Mouse (Mus musculus) T-helper 17 cell (primary cell): ENCODE data around the gene Gdpd5.

Source experiments
- in situ Hi-C, 2 experiments: fragments of 300-600 bp; cut with MboI, MseI; formaldehyde crosslinking; loops; 1 replicate in 1 of 2; 2 replicates in 1 of 2; pipeline ENCODE4 v1.15.1; 2025; ENCODE audit warnings: high pct_unique_total_duplicates in 2 of 2

The Gdpd5 gene

DNA sequence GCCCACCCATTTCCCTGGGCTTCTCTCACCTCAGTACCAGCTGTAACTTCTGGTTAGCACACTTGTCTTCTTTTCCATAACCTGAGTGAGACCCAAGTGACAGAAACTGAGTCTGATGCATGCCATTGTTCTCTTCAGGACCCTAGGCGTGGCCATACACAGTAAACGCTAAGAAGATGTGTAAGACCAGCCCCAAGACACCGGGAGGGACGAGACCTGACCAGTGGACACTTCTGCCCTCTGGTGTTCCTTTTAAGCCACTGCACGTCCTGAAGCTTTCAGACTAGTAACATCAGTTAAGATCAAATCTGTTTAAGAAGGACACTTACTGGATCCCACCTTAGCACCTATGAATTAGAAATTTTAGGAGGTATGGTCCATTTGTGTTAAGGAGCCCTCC, 16.1 kb upstream of the Gdpd5 start:
- in situ Hi-C loops = loop anchor here in 1 of 2 experiments (5.0 kb wide), 1 partner anchor 33 kb away; no protein-coding TSS in a partner anchor

DNA sequence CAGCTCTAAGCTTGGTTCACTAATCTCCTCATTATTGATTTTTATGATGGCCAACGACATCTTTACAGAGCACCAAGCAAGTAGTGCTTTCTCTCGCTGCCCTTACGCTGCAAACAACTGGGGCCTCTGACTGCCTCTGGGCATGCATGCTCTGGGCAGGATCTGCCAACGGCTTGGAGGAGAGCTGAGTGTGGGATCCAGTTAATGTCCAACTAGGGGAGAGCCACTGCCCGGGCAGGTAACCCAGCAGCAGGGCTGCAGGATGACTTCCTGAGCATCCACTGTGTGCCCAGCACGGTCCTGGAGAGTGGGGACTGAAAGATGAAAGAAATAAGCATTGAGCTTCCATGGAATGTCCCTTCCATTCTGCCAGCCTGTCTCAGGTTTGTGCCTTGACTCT, 14.5 kb upstream of the Gdpd5 start:
- in situ Hi-C loops = loop anchor here in 1 of 2 experiments (5.0 kb wide), 1 partner anchor 34 kb away; no protein-coding TSS in a partner anchor

DNA sequence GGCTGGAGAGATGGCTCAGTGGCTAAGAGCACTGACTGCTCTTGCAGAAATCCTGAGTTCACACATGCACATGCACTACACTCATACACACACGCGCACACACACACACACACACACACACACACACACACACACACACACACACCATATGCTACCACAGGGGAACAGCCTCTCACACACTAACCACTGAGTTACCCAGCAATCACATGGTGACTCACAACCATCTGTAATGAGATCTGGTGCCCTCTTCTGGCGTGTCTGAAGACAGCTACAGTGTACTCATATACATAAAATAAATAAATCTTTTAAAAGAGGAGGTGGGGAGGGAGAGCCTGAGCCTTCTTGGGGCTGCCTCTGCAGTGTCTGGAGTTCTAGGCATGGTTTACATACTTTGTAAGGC, 6.9 kb upstream of the Gdpd5 start:
- in situ Hi-C loops = loop anchor here in 1 of 2 experiments (5.0 kb wide), 1 partner anchor 37 kb away; no protein-coding TSS in a partner anchor

DNA sequence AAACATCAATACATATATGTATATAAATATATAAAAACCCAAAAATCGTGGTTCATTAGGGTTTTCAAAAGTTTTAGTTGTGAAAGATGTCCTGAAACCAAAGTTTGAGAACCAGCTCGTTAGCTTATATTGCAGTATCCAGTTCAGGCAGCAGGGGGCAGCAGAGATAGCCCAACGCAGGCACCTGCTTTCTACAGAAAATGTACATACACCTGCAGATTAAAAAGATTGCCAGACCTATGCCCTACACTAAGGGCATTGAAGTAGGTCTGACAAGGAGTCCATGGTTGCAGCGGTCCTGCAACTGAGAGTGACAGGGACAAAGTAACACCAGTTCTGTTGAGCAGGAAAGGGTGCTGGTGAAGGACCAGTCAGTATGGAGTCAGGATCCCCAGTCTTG, 5.8 kb upstream of the Gdpd5 start:
- in situ Hi-C loops = loop anchor here (5.0 kb wide), 1 partner anchor 77 kb away; no protein-coding TSS in a partner anchor

DNA sequence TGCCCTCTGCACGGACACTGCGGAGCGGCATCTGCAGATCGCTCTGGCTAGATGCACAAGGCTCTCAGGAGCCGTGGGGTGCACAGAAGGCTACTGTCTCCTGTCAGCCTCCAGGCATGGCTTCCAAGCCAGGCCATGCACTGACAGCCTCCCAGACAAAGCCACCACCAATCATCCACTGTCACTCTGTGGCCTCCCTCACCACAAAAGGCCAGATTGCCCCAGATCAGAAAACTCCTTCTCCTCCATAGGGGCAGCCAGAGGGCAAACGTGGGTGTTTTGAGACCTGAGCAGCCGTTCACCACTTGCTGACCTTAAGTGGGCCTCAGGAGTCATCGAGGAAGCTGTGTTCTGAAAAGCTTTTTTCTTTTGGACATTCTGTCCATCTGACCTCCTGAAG, 2.3 kb upstream of the Gdpd5 start:
- in situ Hi-C loops = loop anchor here (5.0 kb wide), 1 partner anchor 73 kb away; no protein-coding TSS in a partner anchor

DNA sequence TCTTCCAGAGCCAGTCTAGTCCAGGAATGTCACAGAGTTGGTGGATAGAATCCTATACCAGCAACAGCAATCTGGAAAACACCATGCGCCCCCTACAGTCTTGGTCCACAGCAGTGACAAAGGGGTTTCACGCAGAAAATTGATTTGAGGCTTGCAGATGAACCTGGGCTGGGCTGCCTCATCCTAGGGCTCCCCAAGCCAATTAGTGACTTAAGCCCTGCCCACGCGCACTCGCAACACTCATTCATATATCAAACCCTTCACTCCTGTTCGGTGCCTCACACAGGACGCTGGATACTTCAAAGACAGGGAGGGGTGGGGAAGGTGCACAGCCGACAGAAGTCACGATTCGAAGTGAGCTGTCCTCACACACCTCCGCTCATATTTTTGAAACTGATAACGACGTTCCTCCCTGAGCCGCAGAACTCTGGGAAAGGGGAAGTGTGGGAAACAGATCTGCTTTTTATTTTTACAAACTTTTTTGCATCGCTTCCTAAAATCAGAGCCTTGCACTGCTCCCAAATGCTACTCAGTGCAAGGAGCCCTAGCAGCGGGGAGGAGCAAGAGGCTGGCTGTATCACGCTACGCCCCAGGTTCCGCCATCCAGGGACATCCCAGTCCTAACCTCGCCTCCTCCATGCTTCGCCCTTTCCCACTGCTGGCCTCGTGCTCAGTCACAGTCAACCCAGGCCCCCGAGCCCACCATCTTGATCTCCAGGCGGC, 562 bp upstream of the Gdpd5 start:
- in situ Hi-C loops = no loop called here

DNA sequence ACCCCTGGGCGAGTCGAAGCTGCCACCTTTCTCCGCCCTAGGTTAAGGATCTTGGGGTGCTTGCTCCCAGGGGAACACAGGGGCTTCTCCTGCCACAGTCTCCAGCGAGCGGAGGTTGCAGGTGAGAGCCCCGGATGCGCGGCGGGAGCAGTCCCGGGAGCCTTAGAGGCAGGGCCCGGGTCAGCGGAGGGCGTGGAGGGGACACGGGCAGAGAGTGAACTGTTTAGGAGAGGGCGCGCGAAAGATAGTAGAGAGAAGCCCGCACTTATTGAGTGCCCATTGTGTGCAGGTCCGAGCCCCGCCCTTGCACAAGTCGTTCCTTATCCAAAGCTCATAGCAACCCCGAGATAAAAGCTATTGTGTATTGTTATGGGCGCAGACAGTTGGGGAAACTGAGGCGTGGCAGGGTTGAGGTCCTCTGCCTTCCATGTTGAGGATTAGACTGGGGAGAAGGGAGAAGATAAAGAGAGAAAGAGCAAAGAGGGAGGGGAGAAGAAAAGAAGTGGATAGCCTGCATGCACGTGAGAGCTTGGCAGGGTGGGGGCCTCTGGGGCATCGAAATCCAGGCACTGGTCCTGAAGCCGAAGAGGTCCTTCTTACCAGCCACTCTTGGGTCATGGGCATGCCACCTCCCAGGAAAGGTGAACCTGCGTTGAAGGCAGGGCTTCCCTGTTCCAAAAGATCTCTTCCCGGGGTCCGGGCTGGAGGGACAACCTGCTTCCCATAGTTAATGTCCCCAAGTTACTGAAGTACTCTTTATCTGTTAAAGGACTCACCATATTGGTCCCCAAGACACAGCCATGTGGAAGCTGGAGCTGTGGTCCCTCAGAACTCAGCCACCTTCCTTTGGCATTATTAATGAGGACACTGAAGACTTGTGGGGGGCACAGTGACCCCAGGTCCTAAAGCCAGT, 1.1 kb downstream of the Gdpd5 start:
- in situ Hi-C loops = no loop called here

DNA sequence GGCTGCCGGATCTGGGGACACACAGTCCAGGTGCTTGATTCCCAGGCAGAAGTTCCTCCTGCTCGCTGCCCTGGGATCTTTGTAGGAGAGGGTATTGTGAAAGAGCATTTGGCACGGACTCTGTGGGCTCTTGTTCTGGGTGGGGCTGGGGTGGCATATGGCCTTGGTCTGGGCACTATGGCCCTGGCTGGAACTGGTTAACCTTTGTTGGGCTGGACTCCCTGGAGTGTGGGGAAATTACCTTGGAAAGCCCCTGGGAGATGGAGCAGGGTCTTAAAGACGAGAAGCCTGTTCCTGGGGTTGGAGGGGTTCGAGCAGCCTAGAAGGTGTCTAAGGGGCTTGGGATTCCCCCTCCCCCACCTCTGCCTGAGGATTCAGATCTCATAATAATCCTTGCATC, 2.0 kb downstream of the Gdpd5 start:
- in situ Hi-C loops = no loop called here

DNA sequence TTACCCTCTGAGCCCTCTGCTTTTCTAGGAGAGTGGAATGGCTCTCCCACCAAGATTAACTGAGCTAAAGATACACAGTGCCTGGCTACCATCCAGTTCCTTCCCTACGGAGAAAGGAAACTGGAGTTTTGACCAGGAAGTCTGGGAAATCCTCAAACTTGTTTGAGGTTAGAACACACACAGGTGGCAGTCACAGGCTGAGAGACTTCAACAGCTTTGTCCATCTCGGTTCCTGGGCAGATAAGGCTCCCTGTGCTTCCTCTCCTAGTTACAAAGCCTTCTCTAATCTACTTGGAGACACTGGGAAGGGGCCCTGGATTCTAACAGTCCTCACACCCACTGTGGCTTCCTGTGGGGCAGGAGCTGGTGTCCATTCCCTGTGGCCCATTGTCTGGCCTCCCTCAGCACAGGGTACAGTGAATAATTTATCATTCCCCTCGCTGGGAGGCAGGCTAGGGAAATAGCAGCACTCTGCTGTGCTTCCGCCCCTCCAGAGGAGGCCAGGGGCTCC, 2.9 kb downstream of the Gdpd5 start:
- in situ Hi-C loops = no loop called here

DNA sequence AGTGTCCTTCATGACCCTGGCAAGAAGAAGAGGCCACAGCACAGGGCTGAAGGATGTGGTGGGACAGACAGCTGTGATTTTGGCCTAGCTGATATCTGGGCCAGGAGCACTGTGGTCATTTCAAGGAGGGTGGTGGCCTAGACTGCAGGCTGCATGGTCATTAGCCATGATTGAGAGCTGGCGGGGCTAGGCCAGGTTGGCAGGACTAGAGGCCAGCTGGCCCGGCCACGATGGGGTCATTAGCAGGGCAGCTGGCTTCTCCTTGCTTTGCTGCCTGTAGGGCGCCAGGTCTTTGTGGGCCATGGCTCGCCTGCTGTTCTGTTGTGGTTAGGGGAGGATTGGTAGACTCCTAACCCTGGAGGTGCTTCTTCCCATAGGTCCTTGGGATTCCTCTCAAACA, 4.8 kb downstream of the Gdpd5 start:
- in situ Hi-C loops = no loop called here

DNA sequence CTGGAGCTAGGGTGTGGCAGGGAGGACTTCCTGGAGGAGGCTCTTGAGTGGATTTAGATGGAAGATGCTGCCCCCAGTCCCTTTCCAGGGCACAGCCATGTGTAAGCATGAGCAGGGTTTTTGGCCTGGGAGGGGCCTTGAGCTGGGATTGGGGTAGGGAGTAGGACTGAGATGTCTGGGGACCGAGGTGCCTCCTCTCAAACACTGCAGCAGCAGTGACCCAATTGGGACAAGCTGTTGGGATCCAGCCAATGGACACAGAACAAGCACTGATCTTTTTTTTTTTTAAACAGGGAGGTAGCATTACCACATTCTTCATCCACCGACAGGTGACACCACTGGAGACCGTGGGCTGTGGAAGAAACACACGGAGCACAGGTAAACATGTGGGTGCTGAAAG, 5.6 kb downstream of the Gdpd5 start:
- in situ Hi-C loops = no loop called here

DNA sequence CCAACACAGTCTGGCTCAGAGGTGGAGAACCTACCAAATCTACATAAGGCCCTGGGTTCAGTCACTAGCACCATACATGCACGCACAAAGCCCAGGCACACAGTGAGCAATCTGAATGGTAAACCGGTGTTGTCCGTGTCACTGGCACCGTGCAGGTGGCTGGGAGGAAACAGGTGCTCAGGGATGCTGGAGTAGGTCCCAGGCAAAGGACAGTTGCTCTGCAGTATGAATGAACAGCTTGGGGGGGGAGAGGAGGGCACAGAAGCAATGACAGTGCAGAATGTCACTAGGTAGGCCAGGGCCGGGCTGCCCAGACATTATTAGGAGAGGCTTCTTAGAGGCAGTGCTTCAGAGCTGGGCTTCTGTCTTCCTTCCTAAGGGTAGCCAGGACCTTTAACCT, 6.1 kb downstream of the Gdpd5 start:
- in situ Hi-C loops = no loop called here

DNA sequence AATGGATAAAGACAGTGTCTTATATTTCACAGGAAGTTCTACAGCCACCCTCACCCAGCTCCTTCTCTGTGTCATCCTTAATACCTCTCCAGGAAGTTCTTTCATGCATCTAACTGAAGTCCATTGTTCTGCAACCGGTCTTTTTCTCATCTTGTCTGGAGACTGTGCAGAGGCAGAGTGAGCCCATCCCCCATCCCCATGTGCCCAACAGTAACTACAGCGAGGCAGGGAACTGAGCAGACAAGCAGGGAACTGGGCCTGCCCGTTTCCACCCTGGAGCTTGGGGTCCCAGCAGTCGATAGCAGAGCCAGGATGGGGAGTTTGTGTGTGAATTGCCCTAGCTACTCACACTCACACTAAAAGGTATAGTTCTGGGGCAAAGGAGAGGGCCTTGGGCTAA, 9.3 kb downstream of the Gdpd5 start:
- in situ Hi-C loops = no loop called here

DNA sequence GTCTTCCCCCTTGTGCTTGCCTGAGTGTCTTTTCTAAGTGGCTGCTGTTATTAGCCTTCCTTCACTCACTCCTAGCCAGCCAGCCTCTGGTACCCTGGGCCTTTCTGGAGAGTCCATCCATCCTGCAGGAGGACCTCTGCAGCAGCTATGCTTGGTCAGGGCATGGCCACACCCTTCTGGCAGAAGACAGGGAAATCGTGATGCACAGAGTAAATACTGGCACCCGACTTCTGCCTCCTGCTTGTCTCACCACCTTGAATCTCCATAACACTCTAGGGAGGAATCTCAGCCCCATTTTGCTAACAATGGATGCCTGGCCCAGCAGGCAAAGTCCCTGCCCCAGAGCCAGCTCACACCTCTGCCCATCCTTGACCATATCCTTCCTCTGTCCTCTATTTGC, 11.5 kb downstream of the Gdpd5 start:
- in situ Hi-C loops = no loop called here

DNA sequence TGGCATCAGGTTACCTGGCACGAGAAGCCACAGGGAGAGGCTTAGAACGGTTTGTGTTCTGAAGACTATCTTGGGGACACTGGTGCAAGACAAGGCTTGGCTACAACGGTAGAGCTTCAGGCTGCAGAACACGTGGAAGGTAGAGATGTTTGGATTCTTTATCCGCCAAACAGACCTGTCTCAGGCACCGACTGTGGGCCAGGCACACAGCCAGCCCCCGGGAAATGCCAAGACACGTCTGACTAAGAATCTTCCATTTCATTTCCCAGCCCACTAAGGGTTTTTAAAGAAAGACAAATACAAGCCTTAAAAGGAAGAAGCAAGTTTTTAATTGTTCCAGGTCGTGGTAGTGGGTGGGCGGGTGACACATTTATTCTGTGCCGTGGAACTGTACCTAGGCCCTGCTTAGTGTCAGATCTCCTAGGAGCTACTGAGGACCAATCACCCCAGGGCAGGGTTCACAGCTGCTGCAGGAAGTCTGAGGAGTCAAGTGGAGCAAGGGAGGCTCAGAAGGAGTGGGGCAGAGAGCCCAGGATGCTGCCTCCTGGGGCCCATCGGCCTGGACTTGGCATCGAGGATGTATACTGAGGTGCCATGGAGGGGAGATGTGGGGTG, 12.6 kb downstream of the Gdpd5 start:
- in situ Hi-C loops = no loop called here

DNA sequence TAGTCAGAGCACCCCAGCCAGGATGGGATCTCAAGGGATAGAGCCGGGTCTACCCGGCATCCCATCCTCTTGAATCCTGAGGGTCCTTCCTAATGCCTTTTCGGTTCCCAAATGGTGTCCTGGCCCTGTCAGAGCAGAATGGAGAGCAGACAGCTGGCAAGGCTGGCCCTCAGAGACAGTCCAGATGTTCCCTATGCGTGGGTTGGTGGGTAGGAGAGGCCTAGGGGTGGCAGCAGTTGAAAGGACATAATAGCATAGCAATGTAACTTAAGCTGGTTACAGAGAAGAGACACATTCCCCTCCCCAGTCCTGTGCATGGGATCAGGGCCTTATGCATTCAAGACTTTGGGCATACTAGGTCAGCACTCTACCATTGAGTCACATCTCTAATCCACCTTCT, 14.2 kb downstream of the Gdpd5 start:
- in situ Hi-C loops = no loop called here

DNA sequence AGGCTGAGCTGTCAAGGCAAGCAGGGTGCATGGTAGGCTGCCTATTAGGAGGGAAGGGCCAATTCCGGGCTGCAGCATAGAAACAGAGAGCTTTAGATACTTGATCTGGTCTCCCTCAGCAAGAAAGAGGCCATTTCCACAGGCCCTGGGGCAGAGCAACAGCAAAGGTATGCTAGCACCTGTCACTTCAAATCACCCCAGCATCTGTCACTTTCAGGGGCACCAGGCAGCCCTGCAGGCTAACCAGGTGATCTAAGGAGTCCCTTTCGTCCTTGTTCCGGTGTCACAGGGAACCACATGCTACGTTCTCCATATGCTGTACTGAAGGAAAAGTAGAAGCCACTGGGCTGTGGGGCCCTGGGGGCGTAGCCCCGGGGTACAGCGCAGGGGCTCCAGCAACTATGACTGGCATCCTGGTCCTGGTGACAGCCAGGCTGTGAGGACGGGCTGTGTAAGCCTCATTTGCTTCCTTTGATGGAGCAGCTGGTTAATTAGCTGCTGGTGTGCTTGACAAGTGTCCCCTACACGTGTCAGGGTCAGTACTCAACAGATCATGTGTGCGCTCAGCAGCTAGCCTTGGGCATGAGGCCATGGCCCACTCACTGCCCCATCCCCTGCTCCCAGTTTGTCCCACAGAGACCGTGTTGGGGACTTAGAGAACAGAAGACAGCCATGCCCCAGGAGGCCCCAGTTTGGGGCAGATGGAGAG, 14.8 kb downstream of the Gdpd5 start:
- in situ Hi-C loops = no loop called here

DNA sequence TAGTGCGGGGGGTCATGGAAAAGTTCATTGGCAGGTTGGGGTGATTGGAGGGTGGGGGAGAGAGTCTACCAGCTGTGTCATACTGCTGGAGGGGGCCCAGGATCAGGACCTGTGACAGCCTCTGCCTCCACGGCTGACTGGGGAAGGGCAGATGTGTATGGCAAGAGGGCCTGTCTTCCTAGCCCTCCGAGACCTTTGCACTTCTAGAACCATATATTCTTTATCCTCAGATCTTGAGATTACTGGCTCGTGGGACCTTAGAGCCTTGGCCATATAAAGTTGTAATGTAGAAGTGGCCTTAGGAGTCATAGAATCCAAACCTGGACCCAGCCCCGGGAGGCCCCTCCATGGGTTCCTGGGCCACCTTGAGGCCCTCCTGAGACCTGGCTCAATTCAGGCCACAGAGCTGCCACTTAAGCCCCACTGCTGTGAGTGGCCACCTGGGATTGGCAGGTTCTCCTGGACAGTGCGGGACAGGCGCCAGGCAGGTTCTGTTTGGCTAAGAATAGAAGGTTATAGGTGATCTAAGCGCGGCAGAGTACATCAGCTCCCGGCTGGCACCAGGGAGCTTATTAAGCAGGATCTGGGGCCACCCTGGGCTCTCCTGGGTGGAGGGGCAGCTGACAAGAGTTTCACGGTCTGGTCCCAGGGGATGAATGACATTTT, 15.9 kb downstream of the Gdpd5 start:
- in situ Hi-C loops = no loop called here

DNA sequence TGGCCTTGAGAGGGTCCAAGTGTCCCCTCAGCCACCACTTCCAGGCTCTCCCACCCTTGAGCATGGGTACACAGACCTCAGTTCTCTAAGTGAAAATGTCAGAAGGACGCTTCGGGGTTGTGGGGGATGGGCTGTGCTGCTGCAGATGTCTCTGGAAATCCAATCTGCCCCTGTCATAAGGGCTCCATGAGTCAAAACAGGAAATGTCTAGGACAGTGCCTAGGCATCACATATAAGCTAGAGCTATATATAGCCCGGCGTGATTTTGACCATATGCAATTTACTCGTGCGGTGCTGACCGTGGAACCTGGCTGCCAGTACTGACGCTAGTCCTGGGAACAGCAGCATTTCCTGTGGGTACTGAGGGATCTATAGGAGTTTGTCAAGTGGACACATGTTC, 20.2 kb downstream of the Gdpd5 start:
- in situ Hi-C loops = loop anchor here in 1 of 2 experiments (10.0 kb wide), 1 partner anchor 413 kb away; no protein-coding TSS in a partner anchor

DNA sequence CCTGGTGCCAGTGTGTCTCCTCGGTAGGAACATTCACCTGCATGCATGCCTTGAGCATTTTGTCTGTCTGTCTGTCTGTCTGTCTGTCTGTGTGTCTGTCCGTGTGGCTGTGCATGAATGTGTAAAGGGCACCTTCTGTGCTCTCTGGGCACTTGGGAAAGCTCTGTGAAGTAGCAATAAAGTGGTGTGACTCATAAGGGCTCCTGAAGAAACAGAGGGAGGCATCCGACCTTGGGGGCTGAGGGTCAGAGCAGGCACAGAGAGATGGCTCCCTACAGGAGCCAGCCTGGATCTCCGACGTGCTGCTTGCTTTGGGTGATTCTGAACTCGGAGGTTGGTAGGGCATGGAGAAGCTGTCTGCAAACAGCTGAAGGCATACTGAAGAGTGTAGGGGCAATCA, 21.3 kb downstream of the Gdpd5 start:
- in situ Hi-C loops = loop anchor here in 1 of 2 experiments (10.0 kb wide), 1 partner anchor 412 kb away; no protein-coding TSS in a partner anchor
